Mouse (Mus musculus) limb, embryonic 14.5 days (tissue): Measurements from ENCODE around the gene Cd3g. TPM values are rescaled to one million over a fixed set of nuclear protein-coding genes. Genes with fewer than 3 reads are reported as not detected.

Experiments used
- ATAC-seq: fragments of 200-750 bp; cut with Nextera tagmentation; 2 replicates; pipeline ENCODE4 v1.8.0; 2017; ENCODE audit warnings: low read depth, moderate number of reproducible peaks, moderate TSS enrichment; ENCODE audit not compliant: low FRiP score
- DNase-seq: peaks from one replicate; pipeline ENCODE4 v3.0.0-alpha.2; 2015; ENCODE audit warnings: low spot score
- H3K27ac ChIP-seq: fragments of 300-500 bp; sonication (generic); replicated peaks from 2 replicates; pipeline ENCODE4 v1.5.1; 2014; ENCODE audit warnings: low read depth, mild to moderate bottlenecking, low read length, moderate library complexity, mixed read lengths
- H3K27me3 ChIP-seq: fragments of 300-500 bp; sonication (generic); 2 replicates; pipeline ENCODE4 v1.6.1; 2014; ENCODE audit warnings: low read length, mixed read lengths; ENCODE audit not compliant: control insufficient read depth, insufficient read depth
- H3K36me3 ChIP-seq: fragments of 300-500 bp; sonication (generic); 2 replicates; pipeline ENCODE4 v1.6.1; 2014; ENCODE audit warnings: mild to moderate bottlenecking, low read length, moderate library complexity, mixed read lengths; ENCODE audit not compliant: control insufficient read depth, insufficient read depth
- H3K4me1 ChIP-seq: fragments of 300-500 bp; sonication (generic); 2 replicates; pipeline ENCODE4 v1.6.1; 2014; ENCODE audit warnings: antibody characterized with exemption, low read length, mixed read lengths; ENCODE audit not compliant: control insufficient read depth, insufficient read depth
- H3K4me2 ChIP-seq: fragments of 300-500 bp; sonication (generic); replicated peaks from 2 replicates; pipeline ENCODE4 v1.6.1; 2014; ENCODE audit warnings: low read depth, mild to moderate bottlenecking, low read length, moderate library complexity; ENCODE audit not compliant: severe bottlenecking
- H3K4me3 ChIP-seq: fragments of 300-500 bp; sonication (generic); replicated peaks from 2 replicates; pipeline ENCODE4 v1.5.1; 2014; ENCODE audit warnings: low read length
- H3K9ac ChIP-seq: fragments of 300-500 bp; sonication (generic); 2 replicates; pipeline ENCODE4 v1.6.1; 2014; ENCODE audit warnings: mild to moderate bottlenecking, low read depth, low read length, moderate library complexity; ENCODE audit not compliant: severe bottlenecking
- H3K9me3 ChIP-seq: fragments of 300-500 bp; sonication (generic); 2 replicates; pipeline ENCODE4 v1.6.1; 2016; ENCODE audit warnings: low read length; ENCODE audit not compliant: control insufficient read depth
- POLR2A ChIP-seq: fragments of 200-500 bp; IDR thresholded peaks from 2 replicates; pipeline ENCODE4 v1.8.0; 2012; ENCODE audit warnings: inconsistent platforms, mild to moderate bottlenecking, moderate library complexity, borderline replicate concordance; ENCODE audit not compliant: insufficient read depth, insufficient read length; ENCODE audit errors: extremely low read depth
- WGBS: fragments of 180-500 bp; shearing (Covaris S2); extraction: QIAGEN DNeasy Blood & Tissue Kit; methylation state at CpG from one replicate; pipeline ENCODE4 v1.1.7; 2014; 5-methylcytosine and 5-hydroxymethylcytosine counted together
- polyA plus RNA-seq, 2 experiments: library from polyadenylated mRNA; depleted of rRNA in 1 of 2; stranded (reverse) in 1 of 2; unstranded in 1 of 2; fragments of >200 nt; fragmentation: Nextera tagmentation in 1 of 2; extraction: Ambion mirVana in 1 of 2; gene quantifications; 2 replicates each; pipeline versions ENCODE4 v1.2.1 to v1.2.3; 2012 to 2014

Gene Cd3g
- polyA plus RNA-seq, 2 experiments: 0.65 to 1.0 TPM

- no peak for ATAC-seq
These were observed 13.4 kb downstream of the Cd3g start for GRCm38 (mm10) chr9:44966815-44967242.

DNA sequence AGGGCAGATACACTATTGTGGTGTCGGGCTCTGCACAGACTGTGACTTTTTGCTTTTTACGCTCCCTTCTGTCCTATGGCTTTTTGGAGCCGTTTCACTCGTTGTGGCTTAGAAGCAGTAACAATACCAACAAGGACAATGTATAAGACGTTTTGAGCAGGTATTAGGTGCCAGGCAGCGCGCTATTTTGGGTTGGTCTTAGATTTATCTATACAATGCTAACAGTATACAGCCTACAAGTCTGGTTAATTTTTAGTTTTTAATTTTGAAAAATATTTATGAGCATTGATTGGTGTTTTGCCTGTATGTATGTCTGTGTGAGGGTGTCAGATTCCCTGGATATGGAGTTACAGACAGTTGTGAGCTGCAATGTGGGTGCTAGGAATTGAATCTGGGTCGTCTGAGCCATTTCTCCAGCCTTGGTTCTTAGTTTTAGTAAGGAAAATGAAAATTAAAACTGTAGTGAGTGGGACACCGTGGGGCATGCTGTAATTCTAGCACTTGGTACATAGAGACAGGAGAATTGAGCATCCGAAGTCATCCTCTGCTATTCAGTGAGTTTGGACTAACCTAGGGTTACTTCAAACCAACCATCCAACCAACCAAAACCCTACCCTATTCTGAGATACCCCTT lies 14.3 kb downstream of the Cd3g start:
- Histone ChIP-seq H3K27me3 (no peaks in the 10 kb centered on the region), H3K36me3 (peaks cover 12% of the 10 kb centered on the region), H3K4me3 (peak overlapping the region; percentile 83), H3K4me1 (peaks cover 4% of the 10 kb centered on the region), H3K9me3 (no peaks in the 10 kb centered on the region), H3K9ac (no peak overlapping the region; the same call in 1 of the 2 replicates), H3K27ac (no peak overlapping the region; the same call in 1 of the 2 replicates), H3K4me2 (peak overlapping the region; percentile 75)
- DNase-seq: no peak
- no peak; the same call in 1 of the 2 replicates for ATAC-seq
- WGBS: 15% methylated on average over 10 of the region's 10 CpGs
- TF ChIP-seq POLR2A: no peak

More at GRCm38 (mm10) chr9:44966815-44967242, 13.4 kb downstream of the Cd3g start:
- H3K36me3 ChIP-seq: peaks cover 5% of the 10 kb centered on the region; the same call in 1 of the 2 replicates
- no peaks in the 10 kb centered on the region for H3K27me3 ChIP-seq
- no peaks in the 10 kb centered on the region for H3K9me3 ChIP-seq
- peak; percentile 78 for DNase-seq
- WGBS: 24% methylated on average over 3 of the region's 3 CpGs
- no peak overlapping the region for H3K9ac ChIP-seq
- no peak overlapping the region for H3K27ac ChIP-seq
- no peak overlapping the region for H3K4me2 ChIP-seq
- H3K4me3 ChIP-seq: no peak overlapping the region
- no peak for TF ChIP-seq POLR2A
- H3K4me1 ChIP-seq: peaks cover 4% of the 10 kb centered on the region

DNA sequence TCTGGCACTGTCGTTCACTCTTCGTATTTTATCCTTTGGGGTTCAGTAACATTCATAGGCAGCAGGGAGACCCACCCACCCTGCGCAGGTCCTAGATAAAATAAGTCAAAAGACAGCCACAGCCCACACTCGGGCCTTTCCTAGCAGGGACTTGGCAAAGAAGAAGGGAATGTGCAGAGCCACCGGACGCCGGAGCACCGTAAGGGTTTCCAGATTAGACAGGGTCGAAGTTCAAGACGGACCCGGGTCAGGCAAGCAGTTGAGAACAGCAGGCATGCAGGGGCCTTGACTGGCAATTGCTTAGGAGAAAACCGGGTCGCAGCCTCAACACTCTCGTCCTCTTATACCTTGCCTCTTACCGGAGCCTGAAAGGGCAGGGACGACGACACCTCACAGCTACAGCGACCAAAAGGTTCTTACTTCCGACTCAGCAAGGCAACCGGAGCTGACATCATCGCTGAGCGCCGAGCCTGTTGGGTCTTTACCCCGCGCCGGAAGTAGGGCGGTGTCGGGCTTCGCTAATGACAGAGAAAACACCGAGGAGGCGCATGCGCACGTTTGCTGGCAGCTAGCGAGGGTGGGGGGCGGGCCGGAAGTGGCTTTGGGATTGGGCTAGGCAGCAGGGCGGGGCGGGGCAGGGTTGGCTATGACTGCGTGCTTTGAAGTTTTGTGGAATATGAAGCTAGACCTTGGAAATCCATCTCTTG lies 15.0 kb downstream of the Cd3g start, which contains the start of gene Ube4a:
Gene Ube4a, minus strand, starts transcription at position 475 of the 707 bp plus-strand sequence.
- ATAC-seq (peak; percentile 94), DNase-seq (peak; percentile 99)
- under 1% methylated on average over 37 of the region's 39 CpGs for WGBS
- Histone ChIP-seq H3K9ac (peak within 1 kb of the TSS; percentile 80), H3K4me1 (peaks cover 4% of the 10 kb centered on the region), H3K4me2 (peak within 1 kb of the TSS; percentile 75), H3K4me3 (peak within 1 kb of the TSS; percentile 83), H3K27ac (no peak within 1 kb of the TSS; the same call in 1 of the 2 replicates), H3K36me3 (peaks cover 19% of the 10 kb centered on the region), H3K27me3 (no peaks in the 10 kb centered on the region), H3K9me3 (no peaks in the 10 kb centered on the region)
- TF ChIP-seq POLR2A: 0 out of 2 replicates have a peak, but pooled peaks have one; percentile 14

GRCm38 (mm10) chr9:44954432-44954831 lies 25.8 kb downstream of the Cd3g start:
- no peak overlapping the region for H3K9ac ChIP-seq
- H3K27me3 ChIP-seq: no peaks in the 10 kb centered on the region
- no peaks in the 10 kb centered on the region for H3K4me1 ChIP-seq
- no peak overlapping the region for H3K4me3 ChIP-seq
- H3K27ac ChIP-seq: no peak overlapping the region
- peaks cover 88% of the 10 kb centered on the region for H3K36me3 ChIP-seq
- no peak for DNase-seq
- WGBS: 89% methylated on average over 3 of the region's 3 CpGs
- no peak for TF ChIP-seq POLR2A
- no peaks in the 10 kb centered on the region for H3K9me3 ChIP-seq
- H3K4me2 ChIP-seq: no peak overlapping the region
- ATAC-seq: no peak

GRCm38 (mm10) chr9:44947836-44948235 lies 32.4 kb downstream of the Cd3g start:
- DNase-seq (no peak), ATAC-seq (no peak)
- no peaks in the 10 kb centered on the region for H3K4me1 ChIP-seq
- H3K4me3 ChIP-seq: no peak overlapping the region
- H3K9me3 ChIP-seq: no peaks in the 10 kb centered on the region
- no peak overlapping the region for H3K4me2 ChIP-seq
- 86% methylated on average over 5 of the region's 5 CpGs for WGBS
- no peak overlapping the region for H3K27ac ChIP-seq
- H3K27me3 ChIP-seq: no peaks in the 10 kb centered on the region
- no peak for TF ChIP-seq POLR2A
- peaks cover 89% of the 10 kb centered on the region for H3K36me3 ChIP-seq
- H3K9ac ChIP-seq: no peak overlapping the region
